In genomic region chr6:90514883-90515405, GRCm38 (mm10) we compare ENCODE assay signal across 8 mouse cellular contexts. TPM values are rescaled to one million over a fixed set of nuclear protein-coding genes. Genes with fewer than 3 reads are reported as not detected.
DNase-seq lines count a peak whose midpoint lies in the region; ATAC-seq and TF ChIP-seq lines count a peak whose summit lies in the region.

No protein-coding gene starts in this region.

- DNase-seq in adipocyte (ENCODE audit: low spot score), result peak; percentile 95
- peak; percentile 94 for DNase-seq in gastrocnemius, postnatal 10 days
- peak; percentile 33 for DNase-seq in hindlimb bud, embryonic 11.5 days (ENCODE audit: extremely low spot score, low read depth, low spot score)
- DNase-seq in left cerebral cortex, adult 2 months (ENCODE audit: extremely low spot score in 1 of 2, low spot score in 2 of 2), result peak; percentile 82 to 89
- peak; percentile 62 to 76 for DNase-seq in right cerebral cortex, postnatal 36 days (ENCODE audit: low spot score in 2 of 2)
- DNase-seq in urinary bladder, postnatal 4 days (ENCODE audit: low spot score in 2 of 2), result peak; percentile 61 to 88

- TF ChIP-seq CTCF in cortical plate, adult 2 months (IDR thresholded peaks at IDR 0.05; ENCODE audit: extremely low read depth, insufficient read depth, low read length), result peak; percentile 74
- TF ChIP-seq CTCF in left cerebral cortex, adult 2 months (IDR thresholded peaks at IDR 0.05), result peak; percentile 98

- H3K4me3 ChIP-seq in cortical plate, adult 2 months (ENCODE audit: insufficient read depth, low read length), result no peak overlapping the region
- no peak overlapping the region for H3K4me3 ChIP-seq in left cerebral cortex, adult 2 months

- no peaks in the 10 kb centered on the region for H3K4me1 ChIP-seq in cortical plate, adult 2 months (ENCODE audit: control insufficient read depth, insufficient read depth, low read length)

- H3K27ac ChIP-seq in cortical plate, adult 2 months (ENCODE audit: insufficient read depth, low read length), result no peak overlapping the region
- no peak overlapping the region for H3K27ac ChIP-seq in left cerebral cortex, adult 2 months

- ATAC-seq in megakaryocyte progenitor cell, adult 5-6 weeks (replicated peaks; ENCODE audit: poor library complexity), result peak; percentile 90

- intact Hi-C loops in left cerebral cortex, adult 2 months (cut with DNase I), result loop anchor here (1.0 to 5.0 kb wide), 2 partner anchors 65 to 83 kb away; no protein-coding TSS in a partner anchor

- no peak for TF ChIP-seq POLR2A in cortical plate, adult 2 months (IDR thresholded peaks at IDR 0.05; ENCODE audit: extremely low read depth, insufficient read depth, low read length)

RNA-seq across cellular contexts. Expression of gene Aldh1l1, which starts 28.7 kb away (rescaled TPM):
- polyA plus RNA-seq in cortical plate, adult 2 months (2012; rRNA removed), result 77.0 and 83.1 TPM in 2 replicates
- 1 to 10 TPM; 3.3 to 3.7 TPM for total RNA-seq in gastrocnemius, postnatal 10 days (2021)
- total RNA-seq in left cerebral cortex, adult 2 months (2021), result 10 to 100 TPM; 62.6 to 66.0 TPM
- 1.1 TPM in 2 replicates for total RNA-seq in megakaryocyte progenitor cell, adult 5-6 weeks (2015)
- total RNA-seq in megakaryocyte progenitor cell, adult 5-6 weeks (2017), result 2.0 and 2.4 TPM in 2 replicates

RNA-seq across cellular contexts. Expression of gene Klf15, which starts 52.6 kb away (rescaled TPM):
- 31.9 and 33.0 TPM in 2 replicates for polyA plus RNA-seq in cortical plate, adult 2 months (2012; rRNA removed)
- 10 to 100 TPM in 1 of 2 experiments, 1 to 10 TPM in 1; 8.6 to 17.2 TPM for total RNA-seq in gastrocnemius, postnatal 10 days (2021)
- total RNA-seq in left cerebral cortex, adult 2 months (2021), result 10 to 100 TPM; 29.0 to 34.4 TPM
- 0.22 TPM in 1 of 2 replicates, not detected in the other for total RNA-seq in megakaryocyte progenitor cell, adult 5-6 weeks (2015)
- not detected in 2 replicates for total RNA-seq in megakaryocyte progenitor cell, adult 5-6 weeks (2017)

Comparison
In these comparisons a context has a peak if more than half of its experiments do, and no peak if none do; other contexts are left out.
1. DNase-seq: peak in every context shown above with its lines; median percentile 95 in adipocyte; 94 in gastrocnemius, postnatal 10 days; 86 in left cerebral cortex, adult 2 months; 74 in urinary bladder, postnatal 4 days; 69 in right cerebral cortex, postnatal 36 days; 33 in hindlimb bud, embryonic 11.5 days.
2. RNA of gene Aldh1l1, which starts 28.7 kb away (total RNA-seq): 62.6 to 66.0 TPM in left cerebral cortex, adult 2 months; 3.3 to 3.7 TPM in gastrocnemius, postnatal 10 days and 1.1 to 2.4 TPM in megakaryocyte progenitor cell, adult 5-6 weeks; every median in the first group is over 10 times any median in the second.
3. RNA of gene Klf15, which starts 52.6 kb away (total RNA-seq): 29.0 to 34.4 TPM in left cerebral cortex, adult 2 months and 8.6 to 17.2 TPM in gastrocnemius, postnatal 10 days; 0.22 TPM in megakaryocyte progenitor cell, adult 5-6 weeks; every median in the first group is over 4 times any median in the second.